Mouse (Mus musculus) kidney, adult 18-20 months (tissue): ENCODE results near the gene Lmod1.

Experiments used
- DNase-seq: peaks from one replicate; pipeline ENCODE4 v3.0.0; 2021

The Lmod1 gene

GRCm38 (mm10) chr1:135324571-135324970 lies at the start of gene Lmod1:
Lmod1 (plus strand) TSS chr1:135324807.
- DNase-seq, result peak; percentile 62

DNA sequence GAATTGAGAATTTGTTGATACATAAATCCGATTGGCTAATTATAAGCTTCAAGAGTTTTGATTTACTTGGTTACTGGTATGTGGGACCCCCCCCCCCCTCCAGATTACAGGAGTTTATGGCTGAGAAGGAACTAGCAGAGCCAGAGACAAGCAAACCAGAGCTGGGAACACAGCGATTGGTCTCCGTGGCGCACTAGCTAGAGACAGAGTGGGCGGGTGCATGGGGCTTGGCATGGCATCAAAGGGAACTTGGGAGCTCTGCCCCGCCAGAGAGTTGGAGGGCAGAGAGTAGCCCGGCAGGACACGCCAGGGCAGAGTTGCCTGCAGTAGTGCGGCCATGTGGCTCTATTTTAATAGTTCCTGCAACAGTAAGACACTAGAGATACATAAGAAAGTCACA lies 44.0 kb upstream of the Lmod1 start:
- DNase-seq, result peak; percentile 70

DNA sequence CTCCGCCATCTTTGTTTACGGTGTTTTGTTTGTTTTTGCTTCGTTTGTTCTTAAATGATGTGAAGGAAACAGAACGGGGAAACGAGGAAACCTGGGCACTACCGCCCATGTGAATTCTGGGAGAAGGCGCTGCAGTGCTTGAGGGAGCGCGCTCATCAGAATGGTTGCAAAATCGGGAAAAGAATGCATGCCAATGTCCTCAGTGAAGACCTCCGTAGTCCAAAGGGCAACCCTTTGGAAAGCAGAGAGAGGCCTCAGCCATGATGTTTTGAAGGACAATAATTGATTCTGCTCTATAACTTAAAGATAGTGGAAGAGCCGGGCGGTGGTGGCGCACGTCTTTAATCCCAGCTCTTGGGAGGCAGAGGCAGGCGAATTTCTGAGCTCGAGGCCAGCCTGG lies 42.8 kb upstream of the Lmod1 start:
- no peak for DNase-seq

DNA sequence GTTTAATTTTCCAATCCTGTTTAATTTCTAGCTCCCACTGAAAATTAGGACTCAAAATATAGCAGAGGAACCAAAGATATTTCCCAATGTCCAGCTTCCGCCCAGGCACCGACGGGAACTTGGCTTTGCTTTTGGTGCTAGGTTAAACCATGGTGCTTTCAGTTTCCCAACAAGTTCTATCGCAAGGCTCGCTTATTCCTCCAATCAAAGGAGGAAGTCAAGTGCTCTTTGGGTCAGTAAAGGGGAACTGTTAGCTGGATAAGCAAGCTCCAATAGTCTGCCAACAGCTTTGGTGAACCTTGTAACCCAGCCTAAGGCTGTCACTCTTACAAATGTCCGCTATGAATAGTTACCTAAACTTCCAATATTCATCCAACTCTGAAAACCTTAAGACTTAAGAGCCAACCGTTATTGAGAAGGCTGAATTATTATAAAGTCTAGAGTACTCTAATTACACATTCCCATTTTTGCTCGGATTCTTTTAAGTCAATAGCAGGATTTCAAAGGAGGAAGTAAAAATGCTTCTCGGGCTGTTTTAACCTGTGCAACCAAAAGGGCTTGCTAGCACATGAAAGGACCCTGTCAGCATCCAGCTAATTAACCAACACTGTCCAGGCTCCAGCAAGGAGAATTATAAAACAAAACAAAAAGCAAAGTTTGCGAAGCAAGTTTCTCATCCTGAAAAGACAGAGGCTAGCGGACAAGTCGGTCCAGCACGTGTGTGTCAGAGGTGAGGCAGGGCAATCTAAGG lies 41.9 kb upstream of the Lmod1 start:
- DNase-seq, result peak; percentile 26

- no peak for DNase-seq
These were observed 41.3 kb upstream of the Lmod1 start for GRCm38 (mm10) chr1:135283287-135283825.

DNA sequence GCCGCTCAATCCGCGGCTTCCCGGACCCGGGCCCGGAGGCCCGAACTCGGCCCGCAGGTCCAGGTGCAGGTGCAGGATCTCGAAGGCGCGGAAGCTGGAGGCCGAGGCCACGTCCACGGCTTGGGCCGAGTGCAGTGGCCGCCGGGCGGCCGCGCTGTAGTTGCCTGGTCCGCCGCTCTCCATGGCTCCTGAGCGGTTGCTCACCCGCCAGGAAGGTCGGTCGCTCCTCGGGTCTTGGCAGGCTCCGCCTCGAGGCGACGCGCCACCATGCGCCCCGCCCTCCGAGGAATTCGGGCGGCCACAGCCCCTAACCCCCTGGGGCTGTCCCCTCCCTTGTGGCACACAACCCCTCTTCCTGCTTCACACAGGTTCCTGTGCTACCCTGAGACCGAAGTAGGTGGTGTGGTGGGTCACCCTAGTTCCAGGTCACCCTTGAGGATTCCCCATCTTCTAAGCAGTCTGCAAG lies 40.7 kb upstream of the Lmod1 start, which contains the start of gene Rnpep:
Rnpep (minus strand) TSS at position 259 of the 466 bp plus-strand sequence.
- peak; percentile 83 for DNase-seq

GRCm38 (mm10) chr1:135286311-135286710 lies 38.3 kb upstream of the Lmod1 start:
- DNase-seq, result no peak

- no peak for DNase-seq
These were observed 33.7 kb upstream of the Lmod1 start for GRCm38 (mm10) chr1:135290908-135291307.

- DNase-seq, result peak; percentile 53
These were observed 13.3 kb upstream of the Lmod1 start for GRCm38 (mm10) chr1:135311356-135311755.

- no peak for DNase-seq
These were observed 12.4 kb upstream of the Lmod1 start for GRCm38 (mm10) chr1:135312201-135312600.

DNA sequence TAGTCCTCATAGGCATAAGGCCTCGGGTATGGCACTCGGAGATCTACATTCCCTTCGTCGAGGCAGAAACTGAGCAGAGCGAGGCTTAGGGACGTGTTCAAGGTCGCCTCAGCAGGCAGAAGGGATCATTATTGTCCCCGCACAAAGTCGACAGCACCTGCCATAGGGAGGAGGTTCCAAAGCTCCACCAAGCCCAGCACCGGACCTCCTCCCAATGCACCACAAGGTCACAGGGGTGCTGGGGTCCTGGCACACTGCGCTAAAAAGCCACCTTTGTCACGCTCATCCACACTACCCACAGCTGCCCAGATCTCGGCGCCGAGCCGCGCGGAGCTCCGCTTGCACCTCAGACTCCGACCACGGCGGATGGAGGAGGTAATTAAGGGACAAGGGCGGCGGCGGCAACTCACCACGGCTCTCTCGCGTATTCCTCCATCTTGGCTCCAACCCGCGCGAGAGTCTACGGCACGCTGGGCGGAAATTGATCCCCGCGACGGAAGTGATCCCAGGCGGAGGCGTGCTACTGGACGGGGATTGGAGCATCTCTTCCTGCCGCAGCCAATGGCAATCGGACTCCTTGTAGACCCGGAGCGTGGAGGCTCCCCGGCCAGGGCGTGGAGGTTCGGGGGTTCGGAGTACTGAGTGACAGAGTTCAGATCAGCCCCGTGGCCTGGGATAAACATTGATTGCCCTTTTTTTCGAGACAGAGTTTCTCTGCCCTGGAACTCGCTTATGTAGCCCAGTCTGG lies 11.1 kb upstream of the Lmod1 start, which contains the start of gene Timm17a:
Timm17a (minus strand) TSS at position 495 of the 748 bp plus-strand sequence.
- peak; percentile 93 for DNase-seq

DNA sequence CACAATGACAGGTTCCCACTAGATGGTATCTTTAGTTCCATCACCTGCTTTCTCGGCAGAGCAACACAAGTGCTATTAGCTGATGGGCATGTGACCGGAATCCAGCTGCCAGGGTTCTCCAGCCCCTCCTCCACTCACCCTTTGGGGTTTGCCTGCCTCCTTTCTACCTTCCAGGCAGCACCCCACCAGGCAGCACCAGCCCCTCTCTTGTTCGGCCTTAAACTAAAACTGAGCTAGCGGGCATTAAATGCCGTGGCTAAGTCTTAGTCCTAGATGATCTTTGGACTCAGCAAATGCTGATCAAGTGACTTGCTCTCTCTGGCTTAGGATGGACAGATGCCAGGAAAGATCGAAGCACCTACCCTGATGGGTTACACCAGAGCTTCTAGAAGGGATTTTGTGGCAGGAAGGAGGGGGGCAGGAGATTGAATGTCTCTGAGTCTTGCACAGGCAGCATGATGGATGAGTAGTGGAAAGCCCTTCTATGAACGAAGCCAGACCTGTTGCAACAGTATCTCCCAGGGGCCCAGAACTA lies 1.2 kb upstream of the Lmod1 start:
- peak; percentile 52 for DNase-seq

GRCm38 (mm10) chr1:135325934-135326333 lies 1.3 kb downstream of the Lmod1 start:
- DNase-seq, result no peak

- DNase-seq, result no peak
These were observed 3.8 kb downstream of the Lmod1 start for GRCm38 (mm10) chr1:135328368-135328767.

DNA sequence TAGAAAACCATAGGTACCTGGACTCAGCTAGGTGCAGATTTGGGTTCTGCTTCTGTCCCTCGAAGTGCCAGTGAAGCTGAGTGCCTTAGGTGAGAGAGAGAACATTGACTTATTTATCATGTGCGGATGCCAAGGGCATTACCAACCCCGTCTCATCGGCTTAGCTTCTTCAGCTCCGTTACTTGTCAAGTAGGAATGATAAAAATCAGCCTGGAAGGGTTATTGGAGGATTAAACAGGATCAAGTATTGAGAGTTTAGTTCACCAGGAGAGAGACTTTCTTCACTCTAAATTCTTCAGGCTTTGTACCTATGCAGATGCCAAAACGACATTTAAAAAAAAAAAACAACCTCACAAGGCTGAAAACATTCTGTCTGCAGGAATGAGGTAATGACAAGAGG lies 6.0 kb downstream of the Lmod1 start:
- no peak for DNase-seq

DNA sequence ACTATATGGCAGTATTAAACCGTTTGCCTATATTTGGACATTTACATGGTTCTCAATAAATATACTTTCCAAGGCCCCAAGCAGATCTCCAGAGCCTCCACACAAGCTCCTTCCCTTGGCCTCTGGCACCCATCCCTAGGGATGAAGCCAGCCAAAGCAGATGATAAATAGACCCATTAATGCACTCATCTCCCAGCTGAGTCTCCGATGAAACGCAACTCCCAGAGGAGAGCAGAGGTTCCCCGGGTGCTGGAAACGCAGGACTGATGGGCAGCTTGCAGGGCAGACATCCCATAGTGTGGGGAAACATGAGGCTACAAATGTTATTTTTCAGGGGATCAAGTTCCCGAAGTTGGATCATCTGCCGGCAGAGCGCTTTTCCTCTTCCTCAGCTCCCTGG lies 17.3 kb downstream of the Lmod1 start:
- DNase-seq, result no peak

DNA sequence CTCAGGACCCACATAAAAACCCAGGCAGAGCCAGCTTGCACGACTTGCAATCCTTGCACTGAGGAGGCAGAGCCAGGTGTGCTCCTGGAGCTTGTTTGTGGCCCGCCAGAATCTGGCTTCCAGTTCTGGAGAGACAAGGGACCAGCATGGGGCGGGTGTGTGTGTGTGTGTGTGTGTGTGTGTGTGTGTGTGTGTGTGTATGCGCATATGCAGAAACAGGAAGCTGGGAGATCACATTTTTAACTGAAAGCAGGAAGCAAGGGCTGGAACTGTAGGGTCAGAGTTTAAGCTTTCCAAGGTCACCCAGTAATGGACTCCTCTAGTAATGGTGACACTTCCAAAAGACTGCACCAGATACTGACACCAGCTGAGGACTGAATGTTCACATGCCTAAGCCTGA lies 19.4 kb downstream of the Lmod1 start:
- DNase-seq, result no peak

- DNase-seq, result no peak
These were observed 22.3 kb downstream of the Lmod1 start for GRCm38 (mm10) chr1:135346891-135347290.

DNA sequence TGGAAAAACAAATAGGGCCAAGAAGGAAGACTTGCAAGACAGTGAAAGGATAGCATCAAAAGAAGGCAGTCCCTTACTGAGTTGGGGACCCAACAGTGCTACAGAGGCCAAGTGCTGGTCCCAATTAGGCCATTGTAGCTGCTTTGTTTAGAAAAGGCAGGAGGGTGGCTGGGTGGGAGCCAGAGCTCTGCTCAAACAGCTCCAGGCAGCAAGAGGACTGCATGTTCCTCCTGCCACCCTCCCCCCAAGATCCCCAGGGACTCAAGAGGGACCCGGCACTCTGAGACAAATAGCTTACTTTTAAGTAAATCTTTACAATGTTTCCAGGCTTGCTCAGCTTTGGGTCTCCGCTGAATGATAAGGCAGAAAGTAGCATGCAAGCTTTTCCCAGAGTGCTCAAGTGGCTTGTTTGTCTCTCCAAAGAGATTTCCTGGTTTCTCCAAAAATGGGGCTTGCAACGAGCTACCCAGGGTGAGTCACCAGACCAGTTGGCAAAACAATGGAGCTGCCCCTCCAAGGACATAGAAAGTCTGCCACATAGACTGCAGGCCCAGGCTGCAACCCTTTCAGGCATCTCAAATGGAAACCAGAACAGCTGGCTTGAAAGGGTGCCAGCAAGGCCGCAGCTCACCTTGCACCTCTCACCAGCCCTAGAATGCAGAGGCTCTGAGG lies 23.0 kb downstream of the Lmod1 start:
- peak; percentile 26 for DNase-seq

DNA sequence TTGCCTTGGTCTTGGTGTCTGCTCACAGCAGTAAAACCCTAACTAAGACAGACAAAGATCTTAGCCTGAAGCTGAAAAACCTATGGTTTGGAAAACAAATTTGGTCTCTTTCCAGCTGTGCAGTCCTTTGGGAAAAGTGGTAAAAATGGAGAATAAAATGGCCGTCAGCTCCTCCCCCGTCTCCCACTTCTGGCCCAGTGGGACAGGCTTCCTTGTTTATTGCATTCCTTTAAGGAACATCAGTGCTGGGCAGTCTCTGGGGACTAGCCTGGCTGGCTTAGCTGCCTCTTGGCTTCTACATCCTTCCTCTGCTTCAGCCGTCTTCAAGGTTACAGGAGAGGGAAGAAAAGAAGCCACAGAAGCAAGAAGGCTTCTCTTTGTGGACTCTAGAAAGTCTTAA lies 27.3 kb downstream of the Lmod1 start:
- peak; percentile 24 for DNase-seq

DNA sequence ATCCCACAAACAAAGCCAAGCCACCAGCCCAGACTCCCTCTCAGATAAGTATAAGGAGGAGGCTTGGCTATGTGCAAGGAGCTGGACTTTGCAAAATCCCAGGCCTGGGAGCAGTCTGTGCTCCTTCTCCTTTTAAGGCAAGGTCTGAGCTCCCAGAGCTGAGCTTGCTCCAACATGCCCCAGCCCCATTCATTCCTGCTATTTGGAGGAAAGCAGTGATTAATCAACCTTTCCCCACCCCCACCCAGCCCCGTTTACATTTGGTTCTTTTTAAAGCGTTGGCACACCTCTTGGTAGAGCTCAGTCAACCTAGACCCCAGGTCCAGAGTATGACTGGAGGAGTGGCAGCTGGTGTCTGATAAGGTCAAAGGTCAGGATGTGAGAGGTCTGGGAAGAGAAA lies 34.5 kb downstream of the Lmod1 start:
- DNase-seq, result no peak

GRCm38 (mm10) chr1:135361491-135361890 lies 36.9 kb downstream of the Lmod1 start:
- DNase-seq, result no peak

- no peak for DNase-seq
These were observed 37.5 kb downstream of the Lmod1 start for GRCm38 (mm10) chr1:135362115-135362514.
